Mouse (Mus musculus): ENCODE data around the gene Dpp6.

DNA sequence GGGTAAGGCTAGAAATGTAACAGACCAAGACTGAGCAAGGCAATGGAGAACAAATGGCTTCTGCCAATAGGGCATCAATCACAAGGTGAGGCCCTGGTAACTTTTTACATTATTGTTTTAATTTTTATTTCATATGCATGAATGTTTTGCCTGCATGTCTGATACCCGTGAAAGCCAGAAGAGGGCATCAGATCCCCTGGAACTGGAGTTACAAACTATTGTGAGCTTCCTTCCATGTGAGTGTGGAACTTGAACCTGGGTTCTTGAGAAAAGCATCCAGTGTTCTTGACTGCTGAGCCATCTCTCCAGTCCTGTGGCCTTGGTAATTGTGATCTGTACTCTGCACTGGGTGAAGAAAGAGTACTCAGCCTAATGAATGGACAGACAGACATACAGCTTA is 259.0 kb downstream of the Dpp6 start:
- TF ChIP-seq CTCF (IDR thresholded peaks at IDR 0.05) (peak; percentile 32), POLR2A (IDR thresholded peaks at IDR 0.05; ENCODE audit: insufficient read depth, low read depth, low read length) (no peak)
